Mouse (Mus musculus) c-Kit-positive CD71-positive TER-119-positive erythroid progenitor cells, embryonic 14.5 days (primary cell): ENCODE measurements around the gene Gm43720.
"Not testable (repeated sequence)": the region's sequence is repeated elsewhere in the genome, so short reads cannot be mapped to it uniquely, and the experiment has no call there.

Experiments
- DNase-seq: peaks from one replicate; pipeline ENCODE4 v3.0.0-alpha.2; 2013; ENCODE audit warnings: low spot score

Gene Gm43720

GRCm38 (mm10) chr5:138262001-138262400, 17.8 kb downstream of the Gm43720 start:
- DNase-seq, result no peak

DNA sequence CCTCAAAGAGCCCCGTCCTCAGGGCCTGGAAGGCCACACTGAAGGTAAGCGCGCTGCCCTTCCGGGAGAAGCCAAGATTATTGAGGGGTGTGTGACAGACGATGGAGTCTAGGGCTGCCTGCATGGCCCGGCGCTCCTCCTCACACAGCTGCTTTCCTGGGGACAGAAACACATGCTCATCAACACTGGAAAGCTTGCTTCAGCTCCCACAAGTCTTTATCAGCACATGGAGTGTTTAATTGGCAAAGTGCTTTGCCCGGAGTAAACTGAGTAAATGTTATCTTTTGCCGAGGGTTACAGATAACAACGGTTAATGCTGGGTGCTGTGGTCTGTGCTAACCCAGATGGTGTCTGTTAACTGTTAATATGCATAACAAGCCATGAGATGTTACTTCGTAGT, 18.9 kb downstream of the Gm43720 start:
- no peak for DNase-seq

DNA sequence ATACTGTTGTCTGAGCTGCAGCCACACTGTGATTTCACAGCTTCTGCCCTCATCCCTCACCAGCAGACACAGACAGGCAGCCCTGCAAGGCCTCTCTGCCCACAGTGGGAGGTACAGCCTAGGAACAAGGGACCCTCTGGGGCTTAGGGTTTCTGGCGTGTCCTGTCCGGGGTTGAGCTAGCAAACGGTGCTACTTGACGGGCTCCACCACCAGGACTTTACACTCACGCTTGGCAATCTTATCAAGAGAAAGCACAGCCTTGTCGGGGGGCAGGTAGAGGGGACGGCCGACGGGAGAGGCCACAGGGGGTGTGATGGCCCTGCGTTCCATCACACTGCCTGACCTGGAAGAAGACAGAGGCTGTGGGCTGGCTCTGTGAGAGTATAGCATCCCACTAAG, 19.7 kb downstream of the Gm43720 start:
- no peak for DNase-seq

- no peak for DNase-seq
Observed at GRCm38 (mm10) chr5:138258993-138259392, 20.8 kb downstream of the Gm43720 start.

DNA sequence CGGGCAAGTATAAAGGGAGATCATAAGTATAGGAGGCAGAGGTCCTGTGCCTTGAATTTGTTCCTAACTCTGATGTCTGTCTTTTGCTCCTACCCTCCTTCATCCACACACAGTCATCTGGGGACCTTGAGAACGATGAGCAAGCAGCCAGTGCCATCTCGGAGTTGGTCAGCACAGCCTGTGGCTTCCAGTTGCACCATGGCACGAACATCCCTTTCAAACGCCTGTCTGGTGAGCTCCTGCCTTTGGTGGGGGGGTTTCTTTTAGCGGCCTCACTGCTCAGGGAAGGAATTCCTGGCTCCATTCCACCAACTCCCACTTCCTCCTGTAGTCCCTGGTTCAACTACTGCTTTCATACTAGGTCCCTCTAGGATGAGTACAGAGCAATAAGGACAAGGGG, 21.2 kb downstream of the Gm43720 start:
- DNase-seq, result no peak

DNA sequence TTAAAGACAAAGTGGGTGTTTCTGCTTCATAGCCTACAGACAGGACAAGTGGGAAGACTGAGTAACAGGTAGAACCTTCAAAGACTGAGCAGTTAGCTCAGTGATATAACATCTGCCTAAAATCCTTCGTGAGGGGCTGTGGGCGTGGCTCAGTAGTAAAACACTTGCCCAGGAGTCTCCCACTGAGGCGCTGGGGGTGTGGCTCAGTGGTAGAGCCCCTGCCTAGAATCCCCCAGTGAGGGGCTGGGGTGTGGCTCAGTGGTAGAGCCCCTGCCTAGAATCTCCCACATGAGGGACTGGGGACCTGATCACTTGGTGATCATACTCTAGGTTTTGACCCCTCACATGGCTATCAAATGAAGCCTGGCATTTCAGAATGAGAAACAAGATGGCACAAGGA, 21.7 kb downstream of the Gm43720 start:
- no peak for DNase-seq

DNA sequence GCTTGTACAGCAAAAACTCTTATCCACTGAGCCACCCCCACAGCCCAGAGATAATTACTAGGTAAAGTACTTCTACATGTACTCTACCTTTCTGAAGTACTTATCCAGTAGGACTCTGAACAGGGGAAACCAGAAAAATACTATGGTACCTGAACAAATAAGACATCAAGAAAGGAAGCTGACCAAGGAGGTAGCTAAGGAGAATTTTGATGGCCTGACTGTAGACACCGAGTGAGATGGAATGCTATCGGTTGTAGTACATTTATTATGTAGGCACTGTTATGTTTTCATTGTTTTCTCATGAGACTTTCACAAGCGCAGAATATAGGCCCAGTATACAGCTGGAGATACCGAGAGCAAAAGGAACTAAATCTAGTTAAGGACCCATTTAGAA, 22.2 kb downstream of the Gm43720 start:
- no peak for DNase-seq

DNA sequence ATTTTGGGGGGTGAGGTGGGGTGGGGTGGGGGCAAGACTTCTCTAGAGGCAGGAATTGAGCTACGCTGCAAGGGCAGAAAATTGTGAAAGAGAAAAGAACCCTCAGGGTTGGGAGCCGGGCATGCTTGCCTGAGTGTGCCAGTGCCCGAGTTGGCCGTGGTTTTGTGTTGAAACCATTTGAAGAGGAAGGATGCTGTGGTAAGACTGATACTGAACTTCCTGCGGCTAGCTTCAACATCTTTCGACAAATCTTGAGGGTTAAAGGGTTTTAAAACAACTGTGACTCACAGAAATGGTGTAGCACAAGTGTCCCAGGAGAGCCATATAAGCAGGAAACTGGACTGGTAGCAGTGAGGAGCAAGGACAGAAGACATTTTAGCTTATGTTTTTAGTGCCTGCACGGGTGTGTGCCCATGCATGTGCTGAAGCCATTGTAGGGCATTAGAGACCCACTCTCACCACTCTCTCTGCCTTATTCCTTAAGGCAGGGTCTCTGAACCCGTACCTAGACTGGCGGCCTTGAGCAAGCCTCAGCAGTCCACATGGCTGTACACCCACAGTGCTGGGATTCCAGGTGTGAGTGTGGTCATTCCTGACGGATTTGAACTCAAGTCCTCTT, 22.7 kb downstream of the Gm43720 start:
- no peak for DNase-seq

GRCm38 (mm10) chr5:138256094-138256467, 23.7 kb downstream of the Gm43720 start:
- no peak for DNase-seq

- DNase-seq, result peak; percentile 94
Observed at GRCm38 (mm10) chr5:138255353-138256093, 24.2 kb downstream of the Gm43720 start, which contains the start of gene Lamtor4. TSS of gene Lamtor4 (plus strand) at chr5:138255482.

DNA sequence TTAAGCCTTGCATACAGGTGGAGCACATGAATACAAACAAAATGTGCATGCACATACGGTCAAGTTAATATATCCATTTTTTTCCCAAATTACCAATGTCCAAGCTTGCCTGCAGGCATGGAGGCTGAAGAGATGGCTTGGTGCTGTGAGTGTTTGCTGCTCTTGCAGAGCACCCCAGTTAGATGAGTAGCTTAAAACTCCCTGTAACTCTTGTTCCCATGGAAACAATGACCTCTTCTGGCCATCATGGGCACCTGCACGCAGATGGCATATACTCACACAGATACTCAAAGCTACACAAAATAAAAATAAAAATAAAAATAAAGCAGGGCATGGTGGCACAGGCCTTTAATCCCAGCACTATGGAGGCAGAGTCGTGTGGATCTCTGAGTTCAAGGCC, 26.7 kb downstream of the Gm43720 start:
- no peak for DNase-seq

- no peak for DNase-seq
Observed at GRCm38 (mm10) chr5:138251144-138251543, 28.6 kb downstream of the Gm43720 start.

DNA sequence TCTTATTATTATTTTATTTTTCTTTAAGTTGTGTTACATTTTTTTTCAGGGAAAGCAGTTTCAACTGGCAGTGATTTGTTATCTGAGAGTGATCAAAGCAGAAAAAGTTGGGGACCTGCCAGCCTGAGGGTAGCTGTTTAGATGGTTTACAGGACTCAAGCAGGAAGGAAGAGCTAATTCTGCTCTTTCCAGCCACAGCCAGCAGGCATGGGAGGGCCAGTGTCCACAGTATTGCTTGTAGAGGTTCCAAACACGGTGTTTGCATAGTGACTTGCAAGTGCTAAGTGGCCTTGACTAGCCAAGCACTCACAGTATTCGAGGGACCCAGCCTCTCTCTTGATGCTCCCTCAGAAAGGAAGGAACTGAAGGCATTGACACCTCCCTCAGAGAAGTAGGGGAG, 38.2 kb downstream of the Gm43720 start:
- no peak for DNase-seq

DNA sequence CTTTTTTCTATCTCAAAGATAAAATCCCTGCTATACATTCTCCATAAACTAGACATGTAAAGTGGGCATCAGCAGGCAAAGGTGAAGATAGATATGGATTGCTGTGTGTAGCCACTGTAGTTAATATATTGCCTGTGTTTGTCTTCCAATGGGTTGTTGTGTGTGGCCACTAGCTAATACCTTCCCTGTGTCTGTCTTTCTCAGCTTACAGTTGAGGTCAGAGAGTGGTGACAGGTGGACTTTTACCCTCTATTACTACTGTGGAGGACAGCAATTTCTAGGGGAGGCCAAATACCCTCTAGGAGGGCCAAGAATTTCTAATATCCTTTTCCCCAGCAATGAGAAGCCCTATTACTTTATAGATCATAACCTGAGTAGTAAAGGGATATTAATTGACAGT, 45.5 kb downstream of the Gm43720 start:
- no peak for DNase-seq

GRCm38 (mm10) chr5:138233778-138234177, 46.0 kb downstream of the Gm43720 start:
- DNase-seq, result no peak

DNA sequence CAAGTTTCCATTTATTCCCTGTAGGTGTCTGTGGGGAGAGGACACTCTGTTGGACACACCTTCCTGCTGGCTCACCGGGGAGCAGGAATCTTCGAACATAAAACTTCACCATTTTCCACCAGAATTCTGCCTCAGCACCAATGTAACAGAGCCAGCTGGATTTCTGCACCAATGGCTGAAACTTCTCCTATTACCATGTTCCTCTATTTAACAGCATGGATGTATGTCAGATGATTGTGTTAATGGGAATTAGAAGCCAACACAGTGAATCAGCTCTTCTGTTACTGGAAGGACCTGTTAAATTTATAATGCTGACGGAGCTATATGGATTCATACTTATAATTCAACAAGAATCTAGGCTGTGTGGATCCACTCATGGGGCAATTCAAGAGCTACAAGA, 50.2 kb downstream of the Gm43720 start:
- no peak for DNase-seq

DNA sequence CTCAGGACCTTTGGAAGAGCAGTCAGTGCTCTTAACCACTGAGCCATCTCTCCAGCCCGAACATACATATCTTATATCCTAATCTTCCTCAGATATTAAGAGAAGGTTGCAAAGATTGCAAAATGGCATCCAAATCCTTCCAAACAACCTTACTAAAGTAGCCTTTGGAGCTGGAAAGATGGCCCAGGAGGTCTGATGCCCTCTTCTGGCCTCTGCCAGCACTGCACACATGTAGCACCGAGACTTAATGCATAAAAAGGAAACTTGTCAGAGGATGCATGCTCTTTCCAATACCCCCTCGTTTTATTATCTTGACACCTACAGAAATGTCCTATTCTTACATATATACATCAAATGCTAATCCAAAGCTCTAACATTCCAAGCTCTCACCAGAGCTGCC, 51.7 kb downstream of the Gm43720 start:
- DNase-seq, result no peak

DNA sequence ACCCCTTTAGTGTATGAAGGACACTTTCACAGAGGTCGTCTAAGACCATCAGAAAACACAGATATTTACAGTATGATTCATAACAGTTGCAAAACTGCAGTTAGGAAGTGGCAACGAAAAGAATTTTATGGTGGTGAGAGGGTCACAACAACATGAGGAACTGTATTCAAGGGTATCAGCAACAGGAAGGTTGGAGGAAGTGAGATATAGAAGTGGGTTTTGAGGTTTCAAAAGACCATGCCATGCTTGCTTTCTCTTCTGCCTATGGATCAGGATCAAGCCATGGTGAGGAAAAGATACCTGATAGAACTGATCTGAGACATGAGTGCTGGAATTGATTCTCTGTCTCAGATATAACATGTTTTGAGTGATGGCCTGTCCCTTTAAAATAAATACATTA, 52.4 kb downstream of the Gm43720 start:
- no peak for DNase-seq

DNA sequence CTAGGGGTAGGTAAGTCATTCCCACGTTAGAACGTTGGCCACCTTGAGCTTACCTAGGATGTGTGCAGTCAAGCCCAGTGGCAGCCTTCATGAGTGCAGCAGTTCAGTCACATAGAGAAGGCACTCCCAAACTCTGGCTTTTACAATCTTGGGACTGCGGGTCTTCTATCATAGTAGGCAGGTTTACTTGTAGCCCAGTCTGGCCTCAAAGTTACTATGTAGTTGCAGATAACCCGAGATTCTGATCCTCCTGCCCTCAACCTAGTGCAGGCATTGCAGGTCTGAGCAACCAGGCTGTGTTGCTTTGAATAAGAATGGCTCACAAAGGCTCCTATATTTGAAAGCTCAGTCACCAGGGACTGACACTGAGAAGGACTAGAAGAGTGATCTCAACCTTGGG, 53.3 kb downstream of the Gm43720 start:
- no peak for DNase-seq

DNA sequence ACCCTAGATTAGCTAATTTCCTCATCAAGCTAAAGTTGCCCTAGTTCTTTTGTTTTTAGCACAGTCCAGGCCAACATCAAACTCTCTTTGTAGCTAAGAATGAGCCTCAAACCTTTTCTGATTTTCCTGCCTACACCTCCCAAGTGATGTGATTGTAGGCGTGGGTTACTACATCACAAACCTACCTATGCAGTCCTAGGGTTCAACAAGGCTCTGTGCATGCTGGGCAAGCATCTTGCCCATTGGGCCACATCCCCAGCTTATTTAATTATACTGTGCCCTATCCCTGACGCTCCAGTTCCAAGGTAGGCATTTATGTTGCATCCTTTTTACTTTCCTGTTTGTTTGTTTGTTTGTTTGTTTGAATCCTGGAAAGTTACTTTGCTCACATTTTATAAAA, 54.1 kb downstream of the Gm43720 start, which contains the start of gene Nxpe5:
TSS of gene Nxpe5 (plus strand) at position 199 of the 400 bp plus-strand sequence.
- no peak for DNase-seq

- DNase-seq, result no peak
Observed at GRCm38 (mm10) chr5:138223287-138223686, 56.5 kb downstream of the Gm43720 start.

DNA sequence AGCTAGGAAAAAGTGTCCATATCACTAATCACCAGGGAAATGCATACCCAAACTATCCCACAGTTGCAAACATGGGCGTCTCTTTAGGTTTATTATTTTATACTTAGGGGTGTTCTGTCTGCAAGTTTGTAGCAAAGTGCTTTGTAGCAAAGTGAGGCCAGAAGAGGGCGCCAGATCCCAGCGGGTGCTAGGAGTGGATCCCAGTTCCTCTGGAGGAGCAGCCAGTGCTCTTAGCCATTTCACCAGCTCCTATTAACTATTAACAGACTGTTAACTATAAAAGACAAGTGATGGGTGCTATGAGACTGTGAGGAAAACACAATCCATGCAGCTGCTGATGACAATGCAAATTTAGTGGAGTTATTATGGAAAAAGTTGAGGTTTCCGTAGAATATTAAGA, 57.6 kb downstream of the Gm43720 start:
- peak; percentile 71 for DNase-seq

DNA sequence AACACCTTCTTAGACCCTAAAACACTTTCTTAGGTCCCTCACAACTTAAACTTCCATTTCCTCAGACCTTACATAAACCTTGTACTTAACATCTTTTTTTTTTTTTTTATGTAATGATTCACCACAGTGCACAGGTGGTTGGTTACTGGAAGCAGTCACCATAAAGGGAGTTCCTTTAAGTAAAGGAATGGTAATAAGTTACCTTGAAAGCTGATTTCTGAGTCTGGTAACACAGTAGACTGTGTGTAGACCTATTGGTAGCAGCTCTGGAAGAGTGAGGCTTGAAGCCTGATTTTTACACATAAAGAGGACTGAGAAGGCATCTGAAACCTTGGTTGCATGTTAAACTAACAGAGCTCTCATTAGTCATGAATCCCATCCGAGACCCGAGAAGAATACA, 59.9 kb downstream of the Gm43720 start:
- no peak for DNase-seq

GRCm38 (mm10) chr5:138216632-138217031, 63.1 kb downstream of the Gm43720 start:
- DNase-seq, result not testable (repeated sequence)
